Mouse (Mus musculus) CH12.LX (cell line): ENCODE measurements around the gene Phip. TPM values are rescaled to one million over a fixed set of nuclear protein-coding genes. Genes with fewer than 3 reads are reported as not detected.
A peak's percentile ranks its signal among the peaks of the same experiment; 100 is the strongest.

Experiments used
- DNase-seq: peaks from one replicate; pipeline ENCODE4 v3.0.0-alpha.2; 2013; ENCODE audit errors: extremely low read depth
- H3K27ac ChIP-seq: 2 replicates; pipeline ENCODE4 v1.5.1; 2012; ENCODE audit warnings: low read depth, mild to moderate bottlenecking, control low read depth, moderate library complexity; ENCODE audit not compliant: insufficient read depth
- H3K27me3 ChIP-seq: replicated peaks from 2 replicates; pipeline ENCODE3; 2012; ENCODE audit warnings: inconsistent platforms
- H3K36me3 ChIP-seq, 2 experiments: replicated peaks in 1 of 2; 2 replicates each; pipeline versions ENCODE3 to v1.6.1; 2012; ENCODE audit warnings: inconsistent platforms in 1 of 2, low read length in 1 of 2, mild to moderate bottlenecking in 1 of 2, mixed read lengths in 1 of 2, moderate library complexity in 1 of 2; ENCODE audit not compliant: control insufficient read depth in 1 of 2, insufficient read depth in 1 of 2
- H3K4me1 ChIP-seq, 2 experiments: 2 replicates each; pipeline ENCODE4 v1.6.1; 2012; ENCODE audit warnings: inconsistent platforms in 1 of 2, moderate library complexity in 1 of 2; ENCODE audit not compliant: insufficient read depth in 2 of 2, control insufficient read depth in 1 of 2
- H3K4me2 ChIP-seq: 2 replicates; pipeline ENCODE4 v1.6.1; 2012; ENCODE audit warnings: low read depth, mild to moderate bottlenecking, control low read depth; ENCODE audit not compliant: poor library complexity, insufficient read depth, severe bottlenecking
- H3K4me3 ChIP-seq, 3 experiments: fragments of 150-350 bp in 1 of 3; sonication (generic) in 1 of 3; replicated peaks in 1 of 3; 2 replicates each; pipeline versions ENCODE3 to v1.5.1; 2011 to 2012; ENCODE audit warnings: low read depth in 2 of 3, low read length in 2 of 3, mild to moderate bottlenecking in 2 of 3, moderate library complexity in 2 of 3, control low read depth in 1 of 3, improper control_type of control experiment in 1 of 3, inconsistent platforms in 1 of 3, mixed read lengths in 1 of 3; ENCODE audit not compliant: poor library complexity in 1 of 3
- H3K79me2 ChIP-seq: replicated peaks from 2 replicates; pipeline ENCODE4 v1.6.1; 2012; ENCODE audit warnings: mild to moderate bottlenecking, moderate library complexity; ENCODE audit not compliant: control insufficient read depth, poor library complexity, insufficient read depth, severe bottlenecking; ENCODE audit errors: extremely low read depth
- H3K9ac ChIP-seq: 2 replicates; pipeline ENCODE4 v1.6.1; 2012; ENCODE audit warnings: low read depth, mild to moderate bottlenecking, control low read depth, moderate library complexity; ENCODE audit not compliant: insufficient read depth
- H3K9me3 ChIP-seq: replicated peaks from 2 replicates; pipeline ENCODE3; 2012; ENCODE audit warnings: low read length, inconsistent platforms, mixed read lengths
- BHLHE40 ChIP-seq: IDR thresholded peaks from 2 replicates; pipeline ENCODE4 v1.6.1; 2011; ENCODE audit warnings: mild to moderate bottlenecking, low read depth, low read length, improper control_type of control experiment
- CHD2 ChIP-seq: IDR thresholded peaks from 2 replicates; pipeline ENCODE4 v1.6.1; 2011; ENCODE audit warnings: low read length, improper control_type of control experiment
- EP300 ChIP-seq: IDR thresholded peaks from 2 replicates; pipeline ENCODE4 v1.6.1; 2011; ENCODE audit warnings: low read length, improper control_type of control experiment
- ETS1 ChIP-seq: conservative IDR thresholded peaks from 2 replicates; pipeline ENCODE4 v1.6.1; 2012; ENCODE audit warnings: low read depth, mild to moderate bottlenecking, inconsistent platforms, low read length, improper control_type of control experiment, moderate library complexity
- GABPA ChIP-seq: IDR thresholded peaks from 2 replicates; pipeline ENCODE4 v1.6.1; 2012; ENCODE audit warnings: low read depth, low read length, improper control_type of control experiment, inconsistent platforms; ENCODE audit not compliant: insufficient replicate concordance
- IRF4 ChIP-seq: IDR thresholded peaks from 2 replicates; pipeline ENCODE4 v1.6.1; 2014; ENCODE audit warnings: low read depth, mild to moderate bottlenecking, inconsistent platforms, low read length, improper control_type of control experiment
- JUN ChIP-seq: IDR thresholded peaks from 2 replicates; pipeline ENCODE4 v1.6.1; 2011; ENCODE audit warnings: low read depth, mild to moderate bottlenecking, low read length, improper control_type of control experiment, moderate library complexity; ENCODE audit not compliant: insufficient read depth
- JUND ChIP-seq: conservative IDR thresholded peaks from 2 replicates; pipeline ENCODE4 v1.6.1; 2011; ENCODE audit warnings: low read depth, low read length, improper control_type of control experiment
- KAT2A ChIP-seq: IDR thresholded peaks from 2 replicates; pipeline ENCODE4 v1.6.1; 2012; ENCODE audit warnings: low read length, improper control_type of control experiment, inconsistent platforms; ENCODE audit not compliant: insufficient replicate concordance
- MAFK ChIP-seq: IDR thresholded peaks from 2 replicates; pipeline ENCODE4 v1.6.1; 2011; ENCODE audit warnings: low read length, improper control_type of control experiment; ENCODE audit not compliant: insufficient replicate concordance
- MAX ChIP-seq: IDR thresholded peaks from 2 replicates; pipeline ENCODE4 v1.6.1; 2011; ENCODE audit warnings: low read length, improper control_type of control experiment
- MAZ ChIP-seq: IDR thresholded peaks from 2 replicates; pipeline ENCODE4 v1.6.1; 2012; ENCODE audit warnings: low read depth, mild to moderate bottlenecking, inconsistent platforms, low read length, improper control_type of control experiment, moderate library complexity
- MXI1 ChIP-seq: IDR thresholded peaks from 2 replicates; pipeline ENCODE4 v1.6.1; 2011; ENCODE audit warnings: mild to moderate bottlenecking, low read depth, low read length, improper control_type of control experiment
- MYC ChIP-seq: IDR thresholded peaks from 2 replicates; pipeline ENCODE4 v1.6.1; 2011; ENCODE audit warnings: low read depth, mild to moderate bottlenecking, improper control_type of control experiment, low read length
- PAX5 ChIP-seq: IDR thresholded peaks from 2 replicates; pipeline ENCODE4 v1.6.1; 2012; ENCODE audit warnings: low read length, inconsistent platforms, mixed read lengths
- POLR2A ChIP-seq: IDR thresholded peaks from 2 replicates; pipeline ENCODE4 v1.6.1; 2011; ENCODE audit warnings: low read depth, mild to moderate bottlenecking, improper control_type of control experiment, low read length
- SMC3 ChIP-seq: IDR thresholded peaks from 2 replicates; pipeline ENCODE4 v1.6.1; 2011; ENCODE audit warnings: low read depth, low read length, improper control_type of control experiment
- TBP ChIP-seq: conservative IDR thresholded peaks from 2 replicates; pipeline ENCODE4 v1.6.1; 2011; ENCODE audit warnings: low read depth, low read length, improper control_type of control experiment
- TCF12 ChIP-seq: IDR thresholded peaks from 2 replicates; pipeline ENCODE4 v1.6.1; 2014; ENCODE audit warnings: low read depth, mild to moderate bottlenecking, inconsistent platforms, low read length, improper control_type of control experiment
- UBTF ChIP-seq: IDR thresholded peaks from 2 replicates; pipeline ENCODE4 v1.6.1; 2012; ENCODE audit warnings: low read depth, mild to moderate bottlenecking, inconsistent platforms, low read length, improper control_type of control experiment, moderate library complexity
- USF1 ChIP-seq: IDR thresholded peaks from 2 replicates; pipeline ENCODE4 v1.6.1; 2014; ENCODE audit warnings: low read depth, mild to moderate bottlenecking, inconsistent platforms, low read length, improper control_type of control experiment
- USF2 ChIP-seq: conservative IDR thresholded peaks from 2 replicates; pipeline ENCODE4 v1.6.1; 2011; ENCODE audit warnings: low read depth, low read length, improper control_type of control experiment
- ZC3H11A ChIP-seq: IDR thresholded peaks from 2 replicates; pipeline ENCODE4 v1.6.1; 2012; ENCODE audit warnings: low read depth, mild to moderate bottlenecking, inconsistent platforms, low read length, improper control_type of control experiment
- ZMIZ1 ChIP-seq: IDR thresholded peaks from 2 replicates; pipeline ENCODE4 v1.6.1; 2012; ENCODE audit warnings: low read depth, mild to moderate bottlenecking, inconsistent platforms, low read length, improper control_type of control experiment
- ZNF384 ChIP-seq: IDR thresholded peaks from 2 replicates; pipeline ENCODE4 v1.6.1; 2012; ENCODE audit warnings: low read depth, low read length, improper control_type of control experiment, inconsistent platforms
- dilution Hi-C: fragments of 300-500 bp; cut with MboI; formaldehyde crosslinking; loops from 2 replicates; pipeline ENCODE4 v1.14.3; 2020; ENCODE audit warnings: low sequenced_read_pairs; ENCODE audit not compliant: extremely low pct_unique_long_range_greater_than_20kb, extremely low pct_ligation_motif_present
- in situ Hi-C: fragments of 300-500 bp; cut with MboI; formaldehyde crosslinking; loops from 3 replicates; pipeline ENCODE4 v1.14.3; 2019; ENCODE audit warnings: low sequenced_read_pairs, low pct_ligation_motif_present, low pct_unique_long_range_greater_than_20kb, mixed read lengths
- polyA plus RNA-seq: library from polyadenylated mRNA; unstranded; fragments of >175 nt; gene quantifications from 2 replicates; pipeline ENCODE4 v1.2.1, GENCODE M21; 2012; ENCODE audit warnings: low read depth; ENCODE audit not compliant: insufficient read length
- total RNA-seq, 2 experiments: library from RNA; depleted of rRNA; stranded (reverse); fragments of 300-350 nt in 1 of 2; fragments of >200 nt in 1 of 2; gene quantifications; 2 replicates each; pipeline ENCODE4 v1.2.3; 2012 to 2014

Gene Phip
- total and polyA plus RNA-seq, 3 experiments = 24.1 to 29.8 (median 28.8) TPM

DNA sequence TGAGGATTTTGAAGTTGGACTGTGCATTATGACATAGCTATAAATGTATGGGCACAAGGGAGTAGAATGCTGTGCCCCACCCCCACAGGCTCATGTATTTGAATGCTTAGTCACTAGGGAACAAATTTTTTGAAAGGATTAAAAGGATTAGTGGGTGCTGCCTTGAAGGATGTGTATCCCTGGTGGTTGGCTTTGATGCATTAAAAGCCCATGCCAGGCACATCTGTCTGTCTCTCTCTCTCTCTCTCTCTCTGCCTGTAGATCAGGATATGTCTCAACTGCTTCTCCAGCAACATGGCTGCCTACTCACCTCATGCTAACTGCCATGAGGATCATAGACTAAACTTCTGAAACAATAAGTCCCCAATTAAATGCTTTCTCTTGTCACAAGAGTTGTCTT, 23.0 kb downstream of the Phip start:
- Histone ChIP-seq H3K36me3 (peaks cover 28 to 59% of the 10 kb centered on the region in 2 experiments), H3K9ac (no peak overlapping the region), H3K27ac (peak overlapping the region; percentile 32; the same call in 1 of the 2 replicates), H3K4me2 (no peak overlapping the region), H3K4me3 (no peak overlapping the region), H3K4me1 (peaks cover 8 to 28% of the 10 kb centered on the region in 2 experiments), H3K27me3 (no peaks in the 10 kb centered on the region), H3K79me2 (peaks cover 19% of the 10 kb centered on the region), H3K9me3 (no peaks in the 10 kb centered on the region)
- dilution Hi-C loops (no loop called here), in situ Hi-C loops (no loop called here)
- no peak for DNase-seq
- TF ChIP-seq EP300 (no peak), JUND (no peak), ZNF384 (no peak), ETS1 (no peak), SMC3 (no peak), KAT2A (no peak), TCF12 (no peak), MAFK (no peak), UBTF (no peak)

DNA sequence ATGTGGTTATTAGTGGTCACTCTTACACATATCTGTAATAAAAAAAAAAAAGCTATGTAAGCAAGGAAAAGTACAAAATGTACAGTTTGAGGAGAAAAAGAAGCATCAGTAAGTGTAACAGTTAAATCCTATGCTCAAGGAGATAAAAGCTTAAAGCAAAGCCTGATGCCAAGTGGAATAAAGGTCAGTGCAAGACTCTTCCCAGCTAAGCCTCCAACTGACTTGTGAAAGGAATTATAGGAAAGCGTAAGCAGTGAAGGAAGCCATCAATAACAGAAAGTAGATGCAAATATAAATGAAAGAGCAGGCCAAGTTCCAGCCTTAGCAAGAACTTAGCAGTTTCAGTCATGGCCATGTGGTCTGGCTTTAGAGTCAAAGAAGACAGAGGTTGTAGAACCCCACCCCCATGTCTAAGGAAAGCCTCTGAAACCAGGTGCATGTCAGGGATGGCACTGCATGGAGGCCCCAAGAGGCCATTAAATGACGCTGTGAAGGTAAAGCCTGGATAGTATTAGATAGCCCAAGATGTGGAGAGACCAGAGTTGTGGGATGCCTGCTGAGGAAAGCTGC, 23.8 kb downstream of the Phip start:
- no peak for TF ChIP-seq MAZ
- TF ChIP-seq EP300 = peak; percentile 59
- TF ChIP-seq KAT2A = no peak
- no peak for TF ChIP-seq UBTF
- TF ChIP-seq PAX5 = no peak
- TF ChIP-seq BHLHE40 = no peak
- TF ChIP-seq ZC3H11A = no peak
- no peak for TF ChIP-seq ZNF384
- peak; percentile 54; the same call in 1 of the 2 replicates for TF ChIP-seq IRF4
- TF ChIP-seq MXI1 = peak; percentile 77; the same call in 1 of the 2 replicates
- no peak for TF ChIP-seq GABPA
- peak; percentile 11; the same call in 1 of the 2 replicates for TF ChIP-seq SMC3
- no peak for TF ChIP-seq ZMIZ1
- peak; percentile 79 for TF ChIP-seq MAX
- TF ChIP-seq TBP = no peak
- no peak for TF ChIP-seq USF1
- TF ChIP-seq POLR2A = no peak
- TF ChIP-seq TCF12 = 0 out of 2 replicates have a peak, but pooled peaks have one; percentile 35
- no peak for TF ChIP-seq JUN
- TF ChIP-seq MYC = peak; percentile 94
- peak; percentile 58; the same call in 1 of the 2 replicates for TF ChIP-seq CHD2
- TF ChIP-seq USF2 = 0 out of 2 replicates have a peak, but pooled peaks have one; percentile 18
- no peak for TF ChIP-seq ETS1
- Histone ChIP-seq H3K36me3 (peaks cover 22 to 56% of the 10 kb centered on the region in 2 experiments), H3K4me3 (no peak overlapping the region), H3K9ac (no peak overlapping the region), H3K4me2 (peak overlapping the region; percentile 22), H3K27ac (0 out of 2 replicates have a peak overlapping the region, but pooled peaks have one; percentile 20), H3K4me1 (peaks cover 8 to 28% of the 10 kb centered on the region in 2 experiments), H3K27me3 (no peaks in the 10 kb centered on the region), H3K79me2 (peaks cover 19% of the 10 kb centered on the region), H3K9me3 (no peaks in the 10 kb centered on the region)
- dilution Hi-C loops = no loop called here
- peak; percentile 41 for DNase-seq
- in situ Hi-C loops = no loop called here
